Mouse (Mus musculus): ENCODE data around the gene Spic. TPM values are rescaled to one million over a fixed set of nuclear protein-coding genes. Genes with fewer than 3 reads are reported as not detected.

The Spic gene
- not detected in 2 replicates for polyA plus RNA-seq (2012; rRNA removed)

GRCm38 (mm10) chr10:88684925-88685324 is at the start of gene Spic:
TSS of gene Spic (minus strand) at chr10:88685015.

GRCm38 (mm10) chr10:88730571-88731495 is 46.0 kb upstream of the Spic start, which contains the start of gene Arl1:
TSS of gene Arl1 (plus strand) at chr10:88730858.

Other genes with a start within 250 kb of the Spic start
- gene Sycp3, start 225.4 kb downstream of the Spic start, polyA plus RNA-seq (2012; rRNA removed) = not detected in 2 replicates
- 50.1 and 78.0 TPM in 2 replicates for gene Chpt1, start 180.9 kb downstream of the Spic start, polyA plus RNA-seq (2012; rRNA removed)
- gene Mybpc1, start 79.9 kb downstream of the Spic start, polyA plus RNA-seq (2012; rRNA removed) = 0.77 and 2.1 TPM in 2 replicates
- 4.0 and 4.7 TPM in 2 replicates for gene Arl1, start 45.8 kb upstream of the Spic start, polyA plus RNA-seq (2012; rRNA removed)
- gene Utp20, start 141.8 kb upstream of the Spic start, polyA plus RNA-seq (2012; rRNA removed) = 0.40 and 1.5 TPM in 2 replicates
- 0.06 and 0.18 TPM in 2 replicates for gene Slc5a8, start 201.0 kb upstream of the Spic start, polyA plus RNA-seq (2012; rRNA removed)